Mouse (Mus musculus) right cerebral cortex, postnatal 25 days (tissue): ENCODE data around the gene H2-T24.
"Not testable (repeated sequence)": the region's sequence is repeated elsewhere in the genome, so short reads cannot be mapped to it uniquely, and the experiment has no call there.

Experiments used
- DNase-seq: peaks from one replicate; pipeline ENCODE4 v3.0.0; 2022

H2-T24 gene

GRCm38 (mm10) chr17:36020191-36021073, at the start of gene H2-T24:
TSS of gene H2-T24 (minus strand) at chr17:36020560.
- DNase-seq: peak; percentile 38

GRCm38 (mm10) chr17:36060829-36061228, 40.5 kb upstream of the H2-T24 start:
- DNase-seq: peak; percentile 78

- DNase-seq: not testable (repeated sequence)
Measured at GRCm38 (mm10) chr17:36058362-36058761, 38.0 kb upstream of the H2-T24 start, which contains the start of gene Gm11127. TSS of gene Gm11127 (minus strand) at chr17:36058371.

DNA sequence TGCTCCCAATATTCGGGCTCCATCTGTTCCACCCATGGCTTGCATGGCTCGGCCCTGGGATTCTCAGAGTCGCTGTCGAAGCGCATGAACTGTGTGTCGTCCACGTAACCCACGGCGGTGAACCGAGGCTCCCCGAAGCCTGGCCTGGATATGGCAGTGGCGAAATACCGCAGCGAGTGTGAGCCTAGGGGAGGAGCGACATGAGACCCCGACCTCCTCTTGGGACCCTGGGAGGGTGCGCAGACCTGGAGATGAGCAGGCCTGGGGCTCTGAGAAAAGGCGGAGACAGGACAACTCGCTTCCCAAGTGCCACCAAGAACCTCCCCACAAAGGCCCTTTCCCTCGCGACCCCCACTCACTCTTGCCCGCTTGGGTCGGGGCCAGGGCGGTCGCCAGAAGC, 37.6 kb upstream of the H2-T24 start:
- DNase-seq: not testable (repeated sequence)

DNA sequence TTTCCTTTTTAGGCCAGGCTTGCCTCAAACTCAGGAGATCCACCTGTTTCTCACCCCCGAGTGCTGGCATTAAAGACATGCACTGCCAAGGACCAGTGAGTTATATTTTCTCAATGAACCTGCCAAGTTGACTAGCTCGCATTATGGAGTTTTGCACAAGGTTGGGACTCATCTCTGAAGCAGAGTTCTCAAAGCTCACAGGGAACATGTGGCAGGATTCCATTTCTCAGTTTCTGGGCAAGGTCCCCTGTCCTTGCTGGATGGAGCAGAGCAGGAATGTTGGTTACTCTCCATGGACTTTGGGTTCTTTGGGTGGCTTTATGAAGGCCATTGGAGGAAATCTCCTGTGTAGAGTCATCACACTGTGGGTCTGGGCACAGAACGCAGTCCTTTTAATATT, 22.9 kb upstream of the H2-T24 start:
- no peak for DNase-seq

GRCm38 (mm10) chr17:36042610-36043169, 22.3 kb upstream of the H2-T24 start, which contains the start of the genes H2-T22 and Gm6034:
TSS of gene H2-T22 (minus strand) at chr17:36042747.
TSS of gene Gm6034 (plus strand) at chr17:36042961.
- DNase-seq: peak; percentile 49

DNA sequence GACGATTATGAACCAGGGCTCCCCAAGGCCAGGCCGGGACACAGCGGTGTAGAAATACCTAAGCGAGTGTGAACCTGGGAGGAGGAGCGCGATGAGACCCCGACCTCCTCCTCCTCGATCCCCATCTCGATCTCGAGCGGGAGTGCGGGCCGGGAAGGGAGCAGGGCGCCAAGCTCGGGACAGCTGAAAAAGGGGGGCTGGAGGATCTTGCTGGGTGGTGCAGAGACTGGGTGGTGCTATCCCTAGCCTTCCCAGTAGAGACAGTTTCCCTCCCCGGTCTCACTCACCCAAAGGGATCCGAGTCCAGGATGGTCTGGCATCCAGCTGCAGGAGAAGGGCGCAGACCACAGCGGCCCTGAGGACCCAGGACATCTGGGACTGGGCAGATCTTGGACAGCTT, 21.7 kb upstream of the H2-T24 start:
- DNase-seq: not testable (repeated sequence)

- not testable (repeated sequence) for DNase-seq
Measured at GRCm38 (mm10) chr17:36040604-36041003, 20.2 kb upstream of the H2-T24 start.

GRCm38 (mm10) chr17:36036126-36036525, 15.8 kb upstream of the H2-T24 start:
- DNase-seq: not testable (repeated sequence)

DNA sequence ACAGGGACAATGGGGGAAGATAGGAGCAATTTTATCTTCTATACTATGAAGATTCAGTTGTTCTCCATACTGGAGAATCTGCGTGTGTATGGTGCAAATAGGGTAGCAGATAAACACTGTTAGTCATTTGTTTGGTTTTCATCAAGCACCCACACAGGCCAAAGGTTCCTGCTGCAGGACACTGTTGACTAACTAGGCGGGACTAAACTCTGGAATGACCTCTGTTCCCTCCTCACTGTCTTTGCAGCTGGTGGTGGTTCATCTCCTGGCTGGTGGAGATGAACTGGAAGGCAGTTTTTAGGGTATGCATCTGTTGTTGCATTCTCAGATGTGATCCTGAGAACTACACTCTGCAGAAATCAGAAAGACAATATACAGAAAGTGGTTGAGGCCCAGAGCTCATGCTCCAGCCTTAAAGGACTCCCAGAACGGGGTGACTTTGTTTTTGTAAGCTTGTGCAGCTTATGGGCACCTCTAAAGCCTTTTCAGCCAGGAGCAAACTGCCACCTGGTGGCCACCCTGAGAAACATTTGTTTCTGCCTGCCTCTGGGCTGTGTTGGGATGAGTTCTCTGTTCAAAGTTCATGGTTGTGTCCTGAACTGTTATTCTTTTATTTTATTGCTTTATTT, 14.8 kb upstream of the H2-T24 start:
- peak; percentile 65 for DNase-seq

DNA sequence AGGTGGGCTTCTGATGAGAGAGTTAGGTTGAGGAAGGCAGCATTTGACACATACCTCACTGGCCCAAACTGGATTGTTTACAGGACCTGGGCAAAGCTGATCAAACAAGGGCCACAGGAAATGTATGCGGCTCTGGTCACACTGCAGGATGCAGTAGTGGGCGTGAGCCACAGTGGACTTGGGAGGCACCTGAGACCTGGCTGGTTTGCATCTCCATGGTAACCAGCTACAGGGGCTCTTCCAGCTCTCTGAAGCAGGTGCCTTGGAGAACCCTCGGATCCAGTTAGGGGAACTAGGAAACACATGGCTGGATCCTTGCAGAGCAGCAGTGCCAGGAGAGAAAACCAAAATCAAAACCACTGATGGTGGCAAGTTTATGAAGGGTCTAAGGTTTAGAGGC, 14.2 kb upstream of the H2-T24 start:
- not testable (repeated sequence) for DNase-seq

GRCm38 (mm10) chr17:36032351-36032875, 12.1 kb upstream of the H2-T24 start, which contains the start of gene H2-T23:
TSS of gene H2-T23 (minus strand) at chr17:36032855.
- DNase-seq: peak; percentile 29

DNA sequence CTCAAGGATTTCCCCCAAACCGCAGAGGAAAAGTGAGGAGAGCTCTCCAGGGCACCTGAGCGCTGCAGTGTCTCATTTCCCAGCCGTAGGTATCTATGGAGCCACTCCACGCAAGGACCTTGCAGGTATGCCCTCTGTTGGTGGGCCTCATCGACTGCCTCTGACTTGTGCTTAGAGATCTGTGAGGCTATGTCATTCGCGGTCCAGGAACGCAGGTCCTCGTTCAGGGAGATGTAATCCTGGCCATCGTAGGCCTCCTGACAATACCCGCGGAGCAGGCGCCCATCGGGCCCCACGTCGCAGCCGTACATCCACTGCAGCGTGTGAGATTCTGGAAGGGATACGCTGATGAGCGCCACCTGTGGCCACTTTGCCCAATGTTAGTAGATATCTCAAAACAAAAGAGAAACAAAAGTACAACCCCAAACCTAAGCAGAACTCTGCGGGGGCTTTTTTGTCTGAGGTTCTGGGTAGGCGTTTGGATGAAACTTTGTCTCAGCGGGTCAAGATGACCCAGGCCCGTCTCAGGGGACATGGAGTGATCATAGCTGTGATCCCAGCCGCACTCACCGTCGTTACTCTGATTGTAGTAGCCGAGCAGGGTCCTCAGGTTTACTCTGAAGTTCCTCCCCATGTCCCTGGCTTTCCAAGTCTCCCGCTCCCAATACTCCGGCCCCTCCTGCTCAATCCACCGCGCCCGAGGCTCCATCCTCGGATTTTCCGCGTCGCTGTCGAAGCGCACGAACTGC, 11.4 kb upstream of the H2-T24 start:
- peak; percentile 58 for DNase-seq

- DNase-seq: not testable (repeated sequence)
Measured at GRCm38 (mm10) chr17:36030703-36031582, 10.6 kb upstream of the H2-T24 start.

- not testable (repeated sequence) for DNase-seq
Measured at GRCm38 (mm10) chr17:36030046-36030702, 9.8 kb upstream of the H2-T24 start.

DNA sequence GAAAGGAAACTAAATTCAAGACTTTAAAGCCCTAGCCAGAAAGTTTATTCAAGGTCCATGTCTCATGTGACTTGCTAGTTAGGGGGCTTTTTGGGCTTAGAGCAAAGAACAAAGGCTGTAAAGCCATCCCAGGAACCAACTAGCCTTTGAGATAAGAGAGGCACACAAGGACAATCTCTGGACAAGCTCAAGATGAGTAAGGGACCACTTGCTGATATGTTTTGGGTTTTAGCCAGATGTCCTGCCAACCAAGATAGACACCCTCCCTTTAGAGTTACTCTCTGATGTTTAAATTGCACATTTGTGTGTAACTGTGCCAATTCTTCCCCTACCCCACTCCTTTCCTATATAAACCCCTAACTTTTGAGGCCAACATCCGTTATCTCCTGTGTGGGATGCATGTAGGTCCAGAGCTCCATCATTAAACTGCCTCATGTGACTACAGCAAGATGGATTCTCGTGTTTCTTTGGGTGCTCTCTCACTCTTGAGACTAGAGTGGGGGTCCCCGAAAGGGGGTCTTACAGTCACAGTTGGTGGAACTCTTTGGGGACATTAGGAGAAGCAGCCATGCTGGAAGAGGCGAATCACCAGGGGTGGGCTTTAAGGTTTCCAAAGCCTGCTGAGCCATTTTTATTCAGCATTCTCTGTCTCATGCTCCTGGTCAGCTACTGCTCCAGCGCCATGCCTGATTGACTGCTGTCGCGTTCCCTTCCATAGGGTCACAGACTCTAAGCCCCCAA, 8.7 kb upstream of the H2-T24 start:
- DNase-seq: no peak

DNA sequence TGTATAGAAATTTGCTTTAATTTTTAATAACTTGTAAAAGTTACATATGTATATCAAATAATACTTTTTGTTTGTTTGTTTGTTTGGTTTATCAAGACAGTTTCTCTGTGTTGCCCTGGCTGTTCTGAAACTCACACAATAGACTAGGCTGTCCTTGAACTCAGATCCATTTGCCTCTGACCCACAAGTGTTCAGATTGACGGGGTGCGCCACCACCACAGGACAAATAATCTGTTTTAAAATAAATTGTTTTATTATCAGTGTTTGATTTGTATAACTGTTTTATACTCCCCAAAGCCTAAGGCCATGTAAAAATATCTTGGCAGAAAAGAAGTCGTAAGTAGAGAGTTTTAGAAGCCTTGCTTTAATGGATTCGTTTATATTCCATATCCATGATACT, 7.3 kb upstream of the H2-T24 start:
- no peak for DNase-seq

DNA sequence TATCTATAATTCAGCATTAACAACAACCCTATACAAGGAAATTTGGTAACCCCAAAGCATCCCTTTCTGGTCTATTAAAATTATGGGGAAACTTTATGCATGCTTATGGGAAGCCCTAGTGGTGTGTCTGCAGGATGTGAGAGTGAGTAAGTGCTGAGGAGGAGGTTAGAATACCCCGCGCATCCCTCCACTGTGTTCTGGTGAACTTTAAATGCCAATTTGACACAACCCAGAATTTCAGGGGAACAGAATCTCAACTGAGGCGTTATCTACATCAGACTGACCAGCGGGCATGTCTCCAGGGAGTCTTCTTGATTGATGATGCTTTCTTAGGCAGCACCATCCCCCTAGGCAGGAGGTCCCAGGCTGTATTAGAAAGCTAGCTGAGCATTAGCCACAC, 5.5 kb upstream of the H2-T24 start:
- no peak for DNase-seq

DNA sequence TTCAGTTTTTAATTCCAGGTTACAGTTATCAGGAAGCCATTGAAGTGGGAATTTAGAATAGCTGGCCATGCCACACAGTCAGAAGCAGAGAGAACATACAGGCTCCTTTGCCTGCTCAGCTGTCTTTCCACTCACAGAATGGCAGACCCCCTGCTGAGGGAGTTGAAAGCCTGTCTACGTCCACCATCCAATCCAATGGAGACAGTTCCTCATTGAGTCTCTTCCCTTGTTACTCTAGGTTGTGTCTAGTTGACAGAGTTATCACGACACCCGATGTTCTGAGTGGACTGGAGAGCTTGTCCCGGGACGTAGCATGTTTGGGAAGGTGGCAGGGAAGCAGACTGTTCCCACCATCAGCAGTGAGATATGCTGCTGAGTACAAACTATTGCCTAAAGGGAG, 4.8 kb upstream of the H2-T24 start:
- DNase-seq: no peak
